Mouse (Mus musculus): ENCODE measurements around the gene Heatr5a. TPM values are rescaled to one million over a fixed set of nuclear protein-coding genes. Genes with fewer than 3 reads are reported as not detected.

Gene Heatr5a
- polyA plus RNA-seq, 1 experiment, result 14.3 TPM

DNA sequence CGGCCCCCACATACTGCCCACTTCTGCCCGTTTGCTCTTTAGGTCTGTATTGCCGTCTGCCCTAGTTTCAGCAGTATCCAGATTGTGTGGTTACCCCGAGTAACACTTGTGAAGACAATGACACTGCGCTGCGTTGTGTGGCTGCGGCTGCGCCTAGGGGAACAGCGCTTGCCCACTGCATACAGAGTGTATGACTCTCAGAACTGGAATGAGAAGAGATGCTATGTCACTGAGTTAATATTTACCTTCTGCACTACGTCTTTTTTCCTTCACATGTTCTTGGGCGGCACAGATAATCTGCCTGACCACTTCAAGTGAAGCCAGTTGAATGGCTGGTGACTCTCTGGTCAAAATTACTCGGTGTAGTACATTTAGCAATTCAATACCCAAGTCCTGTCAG, 82.5 kb downstream of the Heatr5a start:
- TF ChIP-seq FOSL1 (IDR thresholded peaks at IDR 0.05; ENCODE audit: insufficient read depth, low read length, poor library complexity, severe bottlenecking), result no peak
- TF ChIP-seq CEBPB (IDR thresholded peaks at IDR 0.05; ENCODE audit: low read depth), result no peak
- TF ChIP-seq MAX (IDR thresholded peaks at IDR 0.05), result no peak
- TF ChIP-seq MYOD1 (IDR thresholded peaks at IDR 0.05; ENCODE audit: control insufficient read depth, insufficient read length, low read depth), result no peak
- TF ChIP-seq CTCF (IDR thresholded peaks at IDR 0.05; ENCODE audit: control insufficient read depth, insufficient read depth, insufficient read length), result no peak
- no peak for TF ChIP-seq USF1 (IDR thresholded peaks at IDR 0.05; ENCODE audit: low read depth)
- TF ChIP-seq MYOG (IDR thresholded peaks at IDR 0.05; ENCODE audit: control insufficient read depth, extremely low read depth, insufficient read length), result no peak
- Histone ChIP-seq H3ac (ENCODE audit: control insufficient read depth, insufficient read length, low read depth) (no peak overlapping the region), H3K4me3 (ENCODE audit: insufficient read depth, poor library complexity, severe bottlenecking) (no peak overlapping the region), H3K36me3 (ENCODE audit: control insufficient read depth, insufficient read depth) (peaks cover 58% of the 10 kb centered on the region), H3K79me2 (ENCODE audit: control insufficient read depth, insufficient read depth) (no peaks in the 10 kb centered on the region), H3K79me3 (ENCODE audit: low read depth) (no peaks in the 10 kb centered on the region), H3K27me3 (ENCODE audit: control insufficient read depth, insufficient read depth, insufficient read length) (no peaks in the 10 kb centered on the region)

DNA sequence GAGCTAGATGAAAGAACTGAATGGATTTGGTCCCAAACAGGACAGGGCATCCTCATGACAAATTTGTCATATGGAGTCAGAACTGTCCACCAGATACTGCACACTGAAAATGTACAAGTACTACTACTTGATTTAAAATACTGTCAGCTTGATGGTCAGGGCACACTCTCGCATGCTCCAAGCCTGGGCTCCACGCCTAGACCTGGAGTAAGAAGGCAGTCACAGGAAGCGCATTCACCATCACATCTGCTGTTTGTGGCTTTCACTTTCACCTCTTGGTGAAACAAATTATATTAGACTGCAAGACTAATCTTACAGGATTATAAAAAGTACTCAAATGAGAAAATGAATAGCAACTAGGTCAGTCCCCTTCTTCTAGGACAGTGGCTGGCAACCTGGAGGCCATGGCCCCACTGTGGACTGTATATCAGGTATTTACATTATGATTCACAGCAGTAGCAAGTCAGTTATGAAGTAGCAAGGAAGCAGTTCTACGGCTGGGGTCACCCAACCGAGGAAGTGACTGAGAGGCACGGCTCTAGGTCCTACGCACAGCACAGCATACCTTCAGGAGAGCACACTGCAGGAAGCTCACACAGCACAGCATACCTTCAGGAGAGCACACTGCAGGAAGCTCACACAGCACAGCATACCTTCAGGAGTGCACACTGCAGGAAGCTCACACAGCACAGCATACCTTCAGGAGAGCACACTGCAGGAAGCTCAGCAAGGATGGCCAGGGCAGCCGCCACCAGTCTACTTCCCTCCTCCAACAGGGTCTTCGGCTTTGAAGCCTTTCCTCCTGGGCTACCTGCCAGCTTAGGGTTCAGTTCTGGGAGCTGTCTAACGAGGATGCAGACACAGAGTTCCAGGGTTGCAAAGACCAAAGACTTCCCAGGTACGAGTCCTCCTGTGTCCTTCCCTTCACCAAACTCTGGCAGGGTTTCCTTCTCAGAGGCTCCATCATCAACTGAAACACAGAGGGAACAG, 83.5 kb downstream of the Heatr5a start:
- TF ChIP-seq USF1 (IDR thresholded peaks at IDR 0.05; ENCODE audit: low read depth), result no peak
- no peak for TF ChIP-seq MYOD1 (IDR thresholded peaks at IDR 0.05; ENCODE audit: control insufficient read depth, insufficient read length, low read depth)
- TF ChIP-seq FOSL1 (IDR thresholded peaks at IDR 0.05; ENCODE audit: insufficient read depth, low read length, poor library complexity, severe bottlenecking), result no peak
- no peak for TF ChIP-seq CEBPB (IDR thresholded peaks at IDR 0.05; ENCODE audit: low read depth)
- no peak overlapping the region for H3ac ChIP-seq (ENCODE audit: control insufficient read depth, insufficient read length, low read depth)
- peaks cover 52% of the 10 kb centered on the region for H3K36me3 ChIP-seq (ENCODE audit: control insufficient read depth, insufficient read depth)
- no peak overlapping the region for H3K4me3 ChIP-seq (ENCODE audit: insufficient read depth, poor library complexity, severe bottlenecking)
- H3K79me3 ChIP-seq (ENCODE audit: low read depth), result no peaks in the 10 kb centered on the region
- H3K79me2 ChIP-seq (ENCODE audit: control insufficient read depth, insufficient read depth), result no peaks in the 10 kb centered on the region
- no peaks in the 10 kb centered on the region for H3K27me3 ChIP-seq (ENCODE audit: control insufficient read depth, insufficient read depth, insufficient read length)

DNA sequence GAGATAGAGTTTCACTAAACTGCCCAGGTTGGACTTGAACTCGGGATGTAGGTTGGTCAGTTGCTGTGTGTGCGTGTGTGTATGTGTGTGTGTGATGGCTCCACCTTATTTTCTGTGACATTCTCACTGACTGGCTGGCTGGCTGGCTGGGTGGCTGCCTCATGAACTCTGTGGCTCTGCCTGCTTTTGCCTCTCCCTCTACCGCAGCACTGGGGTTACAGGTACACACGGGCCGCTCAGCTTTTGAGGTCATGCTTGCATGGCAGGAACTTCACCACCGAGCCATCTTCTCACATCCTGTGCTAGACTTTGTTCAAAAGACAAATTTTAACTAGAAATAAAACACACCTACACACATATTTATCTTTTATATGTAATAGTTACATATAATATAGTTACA, 84.8 kb downstream of the Heatr5a start:
- H3K27me3 ChIP-seq (ENCODE audit: control insufficient read depth, insufficient read depth, insufficient read length), result no peaks in the 10 kb centered on the region
- no peak for TF ChIP-seq MAX (IDR thresholded peaks at IDR 0.05)
- TF ChIP-seq FOSL1 (IDR thresholded peaks at IDR 0.05; ENCODE audit: insufficient read depth, low read length, poor library complexity, severe bottlenecking), result no peak
- no peak for TF ChIP-seq CEBPB (IDR thresholded peaks at IDR 0.05; ENCODE audit: low read depth)
- TF ChIP-seq MYOD1 (IDR thresholded peaks at IDR 0.05; ENCODE audit: control insufficient read depth, insufficient read length, low read depth), result no peak
- TF ChIP-seq MYOG (IDR thresholded peaks at IDR 0.05; ENCODE audit: control insufficient read depth, extremely low read depth, insufficient read length), result no peak
- no peak for TF ChIP-seq USF1 (IDR thresholded peaks at IDR 0.05; ENCODE audit: low read depth)
- TF ChIP-seq CTCF (IDR thresholded peaks at IDR 0.05; ENCODE audit: control insufficient read depth, insufficient read depth, insufficient read length), result no peak
- H3K36me3 ChIP-seq (ENCODE audit: control insufficient read depth, insufficient read depth), result peaks cover 55% of the 10 kb centered on the region
- H3K79me3 ChIP-seq (ENCODE audit: low read depth), result no peaks in the 10 kb centered on the region
- H3ac ChIP-seq (ENCODE audit: control insufficient read depth, insufficient read length, low read depth), result no peak overlapping the region
- no peaks in the 10 kb centered on the region for H3K79me2 ChIP-seq (ENCODE audit: control insufficient read depth, insufficient read depth)
- no peak overlapping the region for H3K4me3 ChIP-seq (ENCODE audit: insufficient read depth, poor library complexity, severe bottlenecking)

DNA sequence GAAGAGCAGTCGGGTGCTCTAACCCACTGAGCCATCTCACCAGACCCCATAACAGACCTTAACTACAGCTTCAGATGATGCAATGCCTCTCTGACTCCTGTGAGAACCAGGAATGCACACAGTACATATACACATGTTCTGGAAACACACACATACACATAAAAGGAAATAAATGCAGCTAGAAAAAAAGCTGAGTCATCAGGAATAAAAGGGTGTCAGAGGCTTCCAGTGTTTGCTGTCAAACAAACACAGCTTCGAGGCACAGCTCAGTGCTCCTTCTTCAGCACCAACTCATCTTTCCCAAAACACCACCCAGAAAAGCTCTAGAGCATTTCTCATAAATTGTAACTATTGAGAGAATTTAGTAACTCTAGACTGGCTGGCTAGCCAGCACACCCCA, 86.3 kb downstream of the Heatr5a start:
- TF ChIP-seq MYOG (IDR thresholded peaks at IDR 0.05; ENCODE audit: control insufficient read depth, extremely low read depth, insufficient read length) (no peak), USF1 (IDR thresholded peaks at IDR 0.05; ENCODE audit: low read depth) (no peak), CEBPB (IDR thresholded peaks at IDR 0.05; ENCODE audit: low read depth) (no peak), MYOD1 (IDR thresholded peaks at IDR 0.05; ENCODE audit: control insufficient read depth, insufficient read length, low read depth) (no peak), FOSL1 (IDR thresholded peaks at IDR 0.05; ENCODE audit: insufficient read depth, low read length, poor library complexity, severe bottlenecking) (no peak), MAX (IDR thresholded peaks at IDR 0.05) (no peak), CTCF (IDR thresholded peaks at IDR 0.05; ENCODE audit: control insufficient read depth, insufficient read depth, insufficient read length) (no peak)
- H3K27me3 ChIP-seq (ENCODE audit: control insufficient read depth, insufficient read depth, insufficient read length), result no peaks in the 10 kb centered on the region

DNA sequence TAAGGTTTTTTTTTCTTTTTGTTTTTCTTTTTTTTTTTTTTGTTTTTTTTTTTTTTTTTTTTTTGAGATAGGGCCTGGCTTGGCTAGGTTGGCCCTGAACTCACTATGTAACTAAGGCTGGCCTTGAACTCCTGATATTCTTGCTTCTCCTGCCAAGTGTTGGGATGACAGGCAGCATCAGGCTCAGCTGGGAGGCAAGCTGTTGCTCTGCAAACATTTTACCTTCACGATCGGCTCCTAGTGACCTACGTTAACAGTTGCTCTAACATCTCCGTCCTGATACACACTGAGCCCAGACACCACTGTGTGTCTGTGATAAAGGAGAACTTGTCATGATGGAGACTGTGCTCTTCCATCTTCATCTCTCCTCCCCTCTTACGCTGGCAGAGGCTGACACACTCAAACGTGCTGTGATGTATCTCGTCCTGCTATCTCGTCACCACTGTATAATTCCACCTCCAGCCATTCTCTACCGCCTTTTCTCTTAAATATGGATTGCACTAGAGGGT, 87.8 kb downstream of the Heatr5a start:
- Histone ChIP-seq H3ac (ENCODE audit: control insufficient read depth, insufficient read length, low read depth) (no peak overlapping the region), H3K4me3 (ENCODE audit: insufficient read depth, poor library complexity, severe bottlenecking) (no peak overlapping the region), H3K36me3 (ENCODE audit: control insufficient read depth, insufficient read depth) (peaks cover 57% of the 10 kb centered on the region), H3K27me3 (ENCODE audit: control insufficient read depth, insufficient read depth, insufficient read length) (no peaks in the 10 kb centered on the region), H3K79me2 (ENCODE audit: control insufficient read depth, insufficient read depth) (no peaks in the 10 kb centered on the region), H3K79me3 (ENCODE audit: low read depth) (no peaks in the 10 kb centered on the region)
- TF ChIP-seq CEBPB (IDR thresholded peaks at IDR 0.05; ENCODE audit: low read depth) (no peak), FOSL1 (IDR thresholded peaks at IDR 0.05; ENCODE audit: insufficient read depth, low read length, poor library complexity, severe bottlenecking) (no peak), CTCF (IDR thresholded peaks at IDR 0.05; ENCODE audit: control insufficient read depth, insufficient read depth, insufficient read length) (no peak), MAX (IDR thresholded peaks at IDR 0.05) (no peak), MYOG (IDR thresholded peaks at IDR 0.05; ENCODE audit: control insufficient read depth, extremely low read depth, insufficient read length) (no peak), MYOD1 (IDR thresholded peaks at IDR 0.05; ENCODE audit: control insufficient read depth, insufficient read length, low read depth) (no peak), USF1 (IDR thresholded peaks at IDR 0.05; ENCODE audit: low read depth) (no peak)

More for the DNA sequence above, 86.3 kb downstream of the Heatr5a start:
- Histone ChIP-seq H3ac (ENCODE audit: control insufficient read depth, insufficient read length, low read depth) (no peak overlapping the region), H3K79me2 (ENCODE audit: control insufficient read depth, insufficient read depth) (no peaks in the 10 kb centered on the region), H3K79me3 (ENCODE audit: low read depth) (no peaks in the 10 kb centered on the region), H3K36me3 (ENCODE audit: control insufficient read depth, insufficient read depth) (peaks cover 60% of the 10 kb centered on the region), H3K4me3 (ENCODE audit: insufficient read depth, poor library complexity, severe bottlenecking) (no peak overlapping the region)
